10 mouse cellular contexts compared by ENCODE assay signal in the genomic region with DNA sequence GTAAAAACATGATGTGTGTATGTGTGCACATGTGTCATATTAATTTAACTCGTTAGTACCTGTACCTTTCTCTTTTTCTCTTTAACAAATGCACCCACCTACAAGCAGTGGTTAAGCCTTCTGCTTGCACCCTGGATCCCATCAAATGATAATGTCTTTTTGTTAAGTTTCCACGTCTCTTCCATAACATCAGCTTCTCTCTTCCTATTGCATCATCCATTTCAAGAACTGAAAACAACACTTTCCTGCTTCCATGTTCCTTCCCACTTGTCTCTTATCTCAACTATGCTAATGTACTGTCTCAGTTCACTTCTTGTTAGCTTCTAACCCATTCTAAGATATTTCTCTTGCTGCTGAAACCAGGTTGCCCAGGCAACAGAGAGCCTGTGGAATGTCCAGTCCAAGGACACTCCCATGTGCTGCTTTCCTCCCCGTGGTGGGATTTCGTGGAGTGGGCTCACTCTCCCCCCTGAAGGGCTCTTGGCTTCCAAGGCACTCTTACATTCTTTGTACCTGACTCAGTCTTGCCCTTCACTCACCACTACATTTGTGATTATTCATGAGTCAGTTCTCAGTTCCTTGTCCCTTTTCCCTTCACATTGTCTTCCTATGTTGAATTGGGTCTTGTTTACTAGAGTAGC.
DNase-seq lines count a peak whose midpoint lies in the region; ATAC-seq and TF ChIP-seq lines count a peak whose summit lies in the region.
"Had no signal": no experiment of that assay in that cellular context is flagged by ENCODE, and none has a peak within 500 bp of the region (broad histone marks: within the 10 kb centered on the region; RNA-seq: fewer than 3 reads in every experiment).

No protein-coding gene starts in this region.

- DNase-seq in heart, embryonic 10.5 days (ENCODE audit: low spot score): peak; percentile 78
- no peak for DNase-seq in heart, postnatal 4 days
- peak; percentile 15 for DNase-seq in ES-E14 (ENCODE audit: low read depth, low spot score)
- DNase-seq in embryonic facial prominence, embryonic 11.5 days (ENCODE audit: low spot score): peak; percentile 25
- DNase-seq in lung, postnatal 0 days (ENCODE audit: low spot score): peak; percentile 76
- no peak for DNase-seq in thymus, postnatal 0 days (ENCODE audit: low spot score)
- DNase-seq in natural killer cell, adult 2 months (ENCODE audit: low spot score in 2 of 2): no peak
- DNase-seq: kidney, adult 9 months had no signal

- no peaks in the 10 kb centered on the region for H3K36me3 ChIP-seq in heart, embryonic 10.5 days
- H3K36me3 ChIP-seq in ES-E14 (ENCODE audit: control insufficient read depth, insufficient read depth, low read length, poor library complexity, severe bottlenecking): no peaks in the 10 kb centered on the region
- no peaks in the 10 kb centered on the region for H3K36me3 ChIP-seq in embryonic facial prominence, embryonic 11.5 days (replicated peaks; ENCODE audit: control insufficient read depth, insufficient read depth, low read depth, low read length)
- no peaks in the 10 kb centered on the region for H3K36me3 ChIP-seq in lung, postnatal 0 days (ENCODE audit: insufficient read depth, low read length)

- no peak overlapping the region for H3K4me3 ChIP-seq in heart, embryonic 10.5 days
- H3K4me3 ChIP-seq in ES-E14 (ENCODE audit: insufficient read depth in 1 of 2, low read depth in 1 of 2, low read length in 2 of 2, poor library complexity in 1 of 2, severe bottlenecking in 1 of 2): no peak overlapping the region
- H3K4me3 ChIP-seq in embryonic facial prominence, embryonic 11.5 days (ENCODE audit: low read depth, low read length): no peak overlapping the region
- no peak overlapping the region for H3K4me3 ChIP-seq in lung, postnatal 0 days (ENCODE audit: low read depth, low read length)
- H3K4me3 ChIP-seq: heart, adult 2 months had no signal

- TF ChIP-seq CTCF in lung, postnatal 0 days (IDR thresholded peaks at IDR 0.05): no peak

- peaks cover 4% of the 10 kb centered on the region; the same call in 1 of the 2 replicates for H3K4me1 ChIP-seq in heart, embryonic 10.5 days
- no peaks in the 10 kb centered on the region for H3K4me1 ChIP-seq in ES-E14 (ENCODE audit: control insufficient read depth in 2 of 2, insufficient read depth in 2 of 2, low read length in 2 of 2, poor library complexity in 1 of 2)
- no peaks in the 10 kb centered on the region for H3K4me1 ChIP-seq in embryonic facial prominence, embryonic 11.5 days (ENCODE audit: control insufficient read depth, insufficient read depth, low read length)
- no peaks in the 10 kb centered on the region for H3K4me1 ChIP-seq in lung, postnatal 0 days (ENCODE audit: insufficient read depth, low read depth, low read length)

- H3K9ac ChIP-seq in ES-E14 (ENCODE audit: insufficient read depth, low read depth, low read length, poor library complexity, severe bottlenecking): no peak overlapping the region
- no peak overlapping the region for H3K9ac ChIP-seq in embryonic facial prominence, embryonic 11.5 days (replicated peaks; ENCODE audit: low read length)
- H3K9ac ChIP-seq in lung, postnatal 0 days (replicated peaks; ENCODE audit: low read depth): no peak overlapping the region

- WGBS in heart, embryonic 10.5 days: 30% methylated on average over 4 of the region's 4 CpGs
- 42% methylated on average over 4 of the region's 4 CpGs for WGBS in embryonic facial prominence, embryonic 11.5 days
- 26% methylated on average over 4 of the region's 4 CpGs for WGBS in lung, postnatal 0 days

- no peak overlapping the region for H3K27ac ChIP-seq in heart, embryonic 10.5 days
- H3K27ac ChIP-seq in ES-E14 (ENCODE audit: insufficient read depth, low read depth, low read length, poor library complexity, severe bottlenecking): no peak overlapping the region
- H3K27ac ChIP-seq in embryonic facial prominence, embryonic 11.5 days (replicated peaks; ENCODE audit: low read depth, low read length): no peak overlapping the region
- H3K27ac ChIP-seq in lung, postnatal 0 days (ENCODE audit: low read length): no peak overlapping the region
- H3K27ac ChIP-seq: heart, adult 2 months had no signal

- H3K27me3 ChIP-seq in heart, embryonic 10.5 days (ENCODE audit: insufficient read depth, poor library complexity, severe bottlenecking): no peaks in the 10 kb centered on the region
- H3K27me3 ChIP-seq in embryonic facial prominence, embryonic 11.5 days (ENCODE audit: control insufficient read depth, insufficient read depth, low read length): no peaks in the 10 kb centered on the region
- H3K27me3 ChIP-seq in lung, postnatal 0 days (replicated peaks; ENCODE audit: insufficient read depth, low read length): no peaks in the 10 kb centered on the region

- H3K4me2 ChIP-seq in embryonic facial prominence, embryonic 11.5 days (ENCODE audit: low read depth, low read length): no peak overlapping the region
- no peak overlapping the region for H3K4me2 ChIP-seq in lung, postnatal 0 days (replicated peaks; ENCODE audit: low read depth, low read length)

- in situ Hi-C loops in ES-E14 (cut with MboI; ENCODE audit: low sequenced_read_pairs in 2 of 2, unreplicated experiment in 2 of 2): no loop called here

- no peaks in the 10 kb centered on the region for H3K9me3 ChIP-seq in heart, embryonic 10.5 days
- H3K9me3 ChIP-seq in ES-E14 (ENCODE audit: control insufficient read depth, insufficient read depth, low read depth, low read length): no peaks in the 10 kb centered on the region
- no peaks in the 10 kb centered on the region for H3K9me3 ChIP-seq in embryonic facial prominence, embryonic 11.5 days (replicated peaks; ENCODE audit: control insufficient read depth, low read length)
- H3K9me3 ChIP-seq in lung, postnatal 0 days (ENCODE audit: low read length): no peaks in the 10 kb centered on the region

- peak; percentile 88; the same call in 1 of the 2 replicates for TF ChIP-seq EP300 in lung, postnatal 0 days (IDR thresholded peaks at IDR 0.05)

- 0 out of 2 replicates have a peak, but pooled peaks have one; percentile 29 for ATAC-seq in embryonic facial prominence, embryonic 11.5 days (replicated peaks; ENCODE audit: insufficient number of reproducible peaks, low FRiP score, low TSS enrichment, low read depth)
- peak; percentile 100 for ATAC-seq in lung, postnatal 0 days
- no peak for ATAC-seq in megakaryocyte-erythroid progenitor cell, adult 5-6 weeks (replicated peaks; ENCODE audit: low FRiP score, low TSS enrichment, poor library complexity, severe bottlenecking)

TF ChIP-seq in ES-E14, 5 proteins besides CTCF, POLR2A, EP300 and RAD21:
- TF ChIP-seq ZNF384 (IDR thresholded peaks at IDR 0.05; ENCODE audit: low read depth, low read length) (no peak), HCFC1 (IDR thresholded peaks at IDR 0.05; ENCODE audit: borderline replicate concordance, insufficient read depth, low read length) (no peak), MAFK (IDR thresholded peaks at IDR 0.05; ENCODE audit: insufficient read depth, low read depth, low read length) (no peak), CHD2 (IDR thresholded peaks at IDR 0.05; ENCODE audit: low read depth, low read length) (no peak), ZC3H11A (IDR thresholded peaks at IDR 0.05; ENCODE audit: borderline replicate concordance, low read depth, low read length) (no peak)

Comparison
In these comparisons a context has a peak if more than half of its experiments do, and no peak if none do; other contexts are left out.
1. DNase-seq: peak in heart, embryonic 10.5 days (single experiment), ES-E14 (single experiment), embryonic facial prominence, embryonic 11.5 days (single experiment) and lung, postnatal 0 days (single experiment); none in heart, postnatal 4 days (single experiment), thymus, postnatal 0 days (single experiment) and natural killer cell, adult 2 months (0 of 2).